In genomic region chr7:72539915-72540314, GRCm38 (mm10) we compare ENCODE assay signal across 27 mouse cellular contexts.
A peak's percentile ranks its signal among the peaks of the same experiment; 100 is the strongest.
DNase-seq lines count a peak whose midpoint lies in the region; ATAC-seq and TF ChIP-seq lines count a peak whose summit lies in the region.
"Had no signal": no experiment of that assay in that cellular context is flagged by ENCODE, and none has a peak within 500 bp of the region (broad histone marks: within the 10 kb centered on the region; RNA-seq: fewer than 3 reads in every experiment).

No protein-coding gene starts in this region.

- no peak overlapping the region for H3K9ac ChIP-seq in intestine, postnatal 0 days (ENCODE audit: low read depth, low read length)
- H3K9ac ChIP-seq: forebrain, embryonic 13.5 days; heart, embryonic 13.5 days; hindbrain, embryonic 13.5 days; liver, embryonic 14.5 days; lung, embryonic 14.5 days; neural tube, embryonic 13.5 days had no signal

- H3K4me1 ChIP-seq in limb, embryonic 10.5 days, result peaks cover 29% of the 10 kb centered on the region
- 0 out of 2 replicates have a peak, but pooled peaks cover 4% of the 10 kb centered on the region for H3K4me1 ChIP-seq in intestine, postnatal 0 days (replicated peaks; ENCODE audit: control insufficient read depth, insufficient read depth, low read length)

- ATAC-seq in CD4-positive, CD25-positive, alpha-beta regulatory T cell, adult 4 months, result no peak
- no peak for ATAC-seq in intestine, postnatal 0 days
- ATAC-seq: forebrain, embryonic 13.5 days; inflammation-experienced regulatory T-cells, adult 6 months had no signal

- H3K36me3 ChIP-seq in limb, embryonic 10.5 days, result no peaks in the 10 kb centered on the region
- no peaks in the 10 kb centered on the region for H3K36me3 ChIP-seq in intestine, postnatal 0 days (ENCODE audit: control insufficient read depth, insufficient read depth)
- H3K36me3 ChIP-seq: heart, embryonic 13.5 days; hindbrain, embryonic 13.5 days; neural tube, embryonic 13.5 days had no signal

- no peak overlapping the region for H3K4me2 ChIP-seq in intestine, postnatal 0 days (replicated peaks; ENCODE audit: low read depth)
- H3K4me2 ChIP-seq: forebrain, embryonic 13.5 days; heart, embryonic 13.5 days; hindbrain, embryonic 13.5 days; lung, embryonic 14.5 days; neural tube, embryonic 13.5 days had no signal

- H3K27me3 ChIP-seq in limb, embryonic 10.5 days (ENCODE audit: low read depth, poor library complexity, severe bottlenecking), result no peaks in the 10 kb centered on the region
- H3K27me3 ChIP-seq in intestine, postnatal 0 days (replicated peaks; ENCODE audit: control insufficient read depth, insufficient read depth, low read length), result no peaks in the 10 kb centered on the region
- H3K27me3 ChIP-seq: forebrain, embryonic 13.5 days; heart, embryonic 13.5 days; hindbrain, embryonic 13.5 days; neural tube, embryonic 13.5 days had no signal

- intact Hi-C loops in gastrocnemius, adult 2 months (cut with DNase I), result no loop called here

- H3K27ac ChIP-seq in gastrocnemius, adult 2 months, result peak overlapping the region; percentile 81
- H3K27ac ChIP-seq in limb, embryonic 10.5 days, result peak overlapping the region; percentile 81
- no peak overlapping the region for H3K27ac ChIP-seq in intestine, postnatal 0 days (ENCODE audit: low read depth, low read length)
- H3K27ac ChIP-seq: forebrain, embryonic 13.5 days; heart, embryonic 13.5 days; hindbrain, embryonic 13.5 days; kidney, postnatal 0 days; left cerebral cortex, adult 2 months; liver, embryonic 14.5 days; neural tube, embryonic 13.5 days had no signal

- no peak for TF ChIP-seq CTCF in gastrocnemius, adult 2 months (IDR thresholded peaks at IDR 0.05)
- no peak for TF ChIP-seq CTCF in intestine, postnatal 0 days (IDR thresholded peaks at IDR 0.05; ENCODE audit: low read depth)

- no peak for DNase-seq in gastrocnemius, adult 2 months
- no peak for DNase-seq in gastrocnemius, postnatal 10 days
- DNase-seq in brain, adult 2 months (ENCODE audit: low read depth, low spot score), result peak; percentile 2
- no peak for DNase-seq in limb, embryonic 10.5 days (ENCODE audit: low spot score)
- DNase-seq in skeletal muscle tissue, adult 2 months (ENCODE audit: low read depth, low spot score), result peak; percentile 34
- DNase-seq in spleen, postnatal 36 days (ENCODE audit: low spot score in 2 of 2), result no peak
- DNase-seq: adrenal gland, postnatal 14 days; cerebellum, adult 9-10 months; gastrocnemius, postnatal 14 days; heart, adult 18-20 months; kidney, adult 2 months; left cerebral cortex, postnatal 4 days; lung, embryonic 14.5 days; lung, postnatal 4 days; right cerebral cortex, postnatal 4 days; thymus, adult 18-20 months had no signal

- no peak overlapping the region for H3K4me3 ChIP-seq in gastrocnemius, adult 2 months
- no peak overlapping the region for H3K4me3 ChIP-seq in limb, embryonic 10.5 days
- H3K4me3 ChIP-seq in intestine, postnatal 0 days (ENCODE audit: low read depth, low read length), result no peak overlapping the region
- H3K4me3 ChIP-seq: erythroblast, embryonic 14.5 days; forebrain, embryonic 13.5 days; heart, embryonic 13.5 days; hindbrain, embryonic 13.5 days; left cerebral cortex, adult 2 months; neural tube, embryonic 13.5 days had no signal

- H3K9me3 ChIP-seq in limb, embryonic 10.5 days (replicated peaks), result no peaks in the 10 kb centered on the region
- H3K9me3 ChIP-seq in intestine, postnatal 0 days (ENCODE audit: control insufficient read depth), result no peaks in the 10 kb centered on the region
- H3K9me3 ChIP-seq: forebrain, embryonic 13.5 days; heart, embryonic 13.5 days; hindbrain, embryonic 13.5 days; neural tube, embryonic 13.5 days had no signal

Comparison
In these comparisons a context has a peak if more than half of its experiments do, and no peak if none do; other contexts are left out.
1. DNase-seq: peak in brain, adult 2 months (single experiment) and skeletal muscle tissue, adult 2 months (single experiment); none in gastrocnemius, adult 2 months (single experiment), gastrocnemius, postnatal 10 days (single experiment), limb, embryonic 10.5 days (single experiment) and spleen, postnatal 36 days (0 of 2).